Mouse (Mus musculus) gonadal fat pad, adult 2 months (tissue): ENCODE data around the gene Mindy4b-ps. TPM values are rescaled to one million over a fixed set of nuclear protein-coding genes. Genes with fewer than 3 reads are reported as not detected.

Experiments
- DNase-seq: peaks from one replicate; pipeline ENCODE4 v3.0.0-alpha.2; 2012; ENCODE audit warnings: low read depth
- polyA plus RNA-seq: library from polyadenylated mRNA; depleted of rRNA; stranded (reverse); fragments of >200 nt; gene quantifications from 2 replicates; pipeline ENCODE4 v1.2.3, GENCODE M21; 2012; rRNA removed

Gene Mindy4b-ps
- polyA plus RNA-seq, 1 experiment = not detected

DNA sequence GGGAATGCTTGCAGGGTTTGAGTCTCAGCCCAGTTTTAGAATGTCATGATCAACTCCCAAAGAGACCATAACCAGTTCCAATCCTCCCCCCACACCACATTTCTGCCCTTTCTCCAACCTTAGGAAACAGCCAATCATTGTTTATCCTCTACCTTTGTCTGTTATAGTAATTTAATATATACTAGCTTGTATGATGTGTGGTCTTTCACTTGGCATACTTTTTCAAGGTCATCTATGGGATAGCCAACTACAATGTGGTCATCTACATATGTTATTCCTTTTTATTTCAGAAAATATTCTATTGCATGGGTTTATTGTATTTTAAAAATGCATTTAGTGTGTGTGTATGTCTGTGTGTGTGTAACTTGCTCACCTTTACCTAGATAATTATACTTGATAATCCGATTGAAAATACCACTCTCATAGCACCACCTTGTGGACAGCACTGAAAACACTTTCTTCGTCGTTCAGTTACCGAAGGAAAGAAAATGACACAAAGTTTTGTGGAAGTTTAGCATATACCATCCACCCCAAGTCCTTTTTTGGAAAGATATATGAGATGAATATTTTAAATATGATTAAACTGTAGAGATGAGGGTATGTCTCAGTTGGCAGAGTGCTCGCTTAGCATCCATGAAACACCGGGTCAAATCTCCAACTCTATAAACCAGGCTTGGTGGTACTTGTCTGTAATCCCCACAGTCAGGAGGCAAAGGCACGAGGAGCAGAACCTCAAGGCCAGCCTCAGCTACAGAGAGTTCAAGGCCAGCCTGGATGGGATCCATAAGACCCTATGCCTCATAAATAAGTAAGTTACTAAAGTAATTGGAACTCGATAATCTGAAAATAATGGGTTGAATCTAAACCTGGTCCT is 37.7 kb downstream of the Mindy4b-ps start:
- DNase-seq = no peak

DNA sequence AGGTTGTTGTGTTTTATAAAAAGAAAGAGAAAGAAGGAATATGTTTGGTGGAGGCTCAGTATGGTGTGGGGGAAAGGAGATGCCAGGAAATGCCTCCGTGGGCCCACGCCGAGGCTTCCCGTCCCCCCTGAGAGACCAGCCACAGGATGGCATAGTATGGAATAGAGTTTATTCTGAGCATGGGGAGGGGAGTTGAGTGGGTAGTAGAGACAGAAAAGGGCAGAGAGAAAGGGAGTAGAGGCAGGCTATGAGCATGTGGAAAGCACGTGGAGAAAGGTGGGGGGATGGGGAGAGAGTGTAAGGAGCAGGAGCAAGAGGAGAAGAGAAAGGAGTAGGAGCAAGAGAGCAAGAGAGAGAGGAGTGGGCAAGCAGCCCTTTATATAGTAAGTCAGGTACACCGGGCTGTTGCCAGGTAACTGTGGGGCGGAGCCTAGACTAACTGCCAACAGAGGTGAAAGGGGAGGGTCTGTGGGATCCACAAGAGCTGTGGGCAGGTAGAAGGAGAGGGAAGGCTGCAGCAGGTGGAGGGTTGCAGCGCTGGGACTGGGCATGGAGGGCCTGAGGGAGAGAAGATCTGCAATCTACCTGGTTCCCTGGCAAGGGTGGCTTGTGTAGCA is 38.4 kb downstream of the Mindy4b-ps start:
- no peak for DNase-seq

DNA sequence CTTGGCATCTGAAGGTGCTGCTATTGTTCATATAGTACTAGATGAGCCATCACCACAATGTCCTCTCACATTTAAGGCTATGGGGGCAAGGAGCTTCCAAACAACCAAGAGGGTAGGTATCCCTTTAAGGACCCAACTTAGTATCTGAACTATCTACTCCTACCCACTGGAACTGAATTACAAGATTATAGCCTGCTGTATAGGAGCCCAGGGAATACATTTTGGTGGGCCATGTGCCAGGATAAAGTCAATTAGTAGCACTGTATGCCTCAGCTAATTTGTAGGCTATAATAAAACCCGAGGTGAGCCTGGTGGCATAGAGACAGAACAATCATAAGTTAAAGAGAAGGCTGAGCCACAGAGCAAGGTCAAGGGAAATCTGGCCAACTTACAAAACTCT is 65.7 kb downstream of the Mindy4b-ps start:
- no peak for DNase-seq

DNA sequence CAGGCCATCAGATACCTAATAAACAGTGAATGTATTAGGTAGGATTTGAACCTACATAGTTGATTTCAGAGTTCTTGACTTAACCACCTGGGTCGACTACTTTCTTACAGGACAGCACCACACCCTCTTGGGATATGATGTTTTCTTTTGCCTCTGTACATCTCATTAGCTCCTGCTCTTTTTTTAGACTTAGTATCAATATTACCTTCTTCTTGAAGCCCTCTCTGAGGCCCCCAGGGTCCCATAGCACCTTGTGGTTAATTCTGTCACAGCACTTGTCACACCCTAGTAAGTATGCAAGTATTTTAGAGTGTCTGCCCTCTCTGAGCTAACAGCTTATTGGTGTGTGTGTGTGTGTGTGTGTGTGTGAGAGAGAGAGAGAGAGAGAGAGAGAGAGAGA is 66.3 kb downstream of the Mindy4b-ps start:
- DNase-seq = no peak

DNA sequence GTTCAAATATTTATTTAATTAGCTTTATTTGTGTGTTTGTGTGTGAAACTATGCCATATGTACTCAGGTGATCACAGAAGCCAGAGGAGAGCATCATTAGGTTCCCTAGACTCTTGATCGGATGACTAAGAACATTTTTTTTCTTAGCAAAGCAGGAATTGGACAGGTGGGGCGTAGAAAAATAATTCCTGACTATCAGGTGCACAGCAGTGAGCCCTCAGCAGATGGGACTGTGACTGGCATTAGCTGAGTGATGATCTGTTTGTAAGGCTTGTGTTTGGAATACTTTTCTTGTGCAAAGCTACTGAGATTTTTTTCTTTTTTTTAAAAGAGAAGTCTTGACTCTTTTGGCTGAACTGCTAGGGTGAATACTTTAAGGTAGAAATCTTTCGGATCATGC is 67.8 kb downstream of the Mindy4b-ps start:
- DNase-seq = no peak

DNA sequence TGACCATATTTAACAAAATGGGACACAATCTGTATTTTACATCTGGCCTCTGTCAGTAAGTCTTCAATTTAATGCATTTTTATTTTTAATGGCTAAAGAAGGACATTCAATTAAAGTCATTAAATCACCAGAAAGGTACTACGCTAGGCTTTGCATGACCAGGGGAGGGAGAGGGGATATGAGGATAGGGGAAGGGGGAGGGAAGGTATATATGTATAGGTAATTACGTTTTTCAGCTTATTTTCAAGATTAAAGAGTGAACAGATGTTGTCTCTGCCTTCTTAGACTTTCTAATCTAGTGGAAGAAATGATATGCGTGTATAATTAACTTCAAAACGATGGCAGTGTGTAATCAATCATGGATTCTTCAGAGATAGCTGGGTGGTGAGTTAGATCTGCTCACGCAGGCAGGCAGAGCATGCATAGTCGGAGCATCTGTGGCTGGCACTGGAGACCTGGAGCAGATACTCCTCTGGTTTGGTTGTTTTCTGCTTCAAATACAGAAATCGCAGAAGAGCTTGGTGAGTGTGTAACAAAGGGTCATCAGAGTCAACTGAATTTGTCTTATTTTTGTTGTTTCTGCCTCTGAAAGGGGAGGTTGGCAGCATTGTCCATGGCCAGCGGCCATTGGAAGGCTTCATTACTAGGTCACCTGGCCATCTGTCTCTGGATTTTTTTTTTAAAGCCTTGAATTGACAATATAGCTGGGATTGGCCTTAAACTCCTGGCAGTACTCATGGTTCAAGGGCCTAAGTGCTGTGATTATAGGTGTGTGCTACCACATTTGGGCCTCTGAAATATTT is 70.1 kb downstream of the Mindy4b-ps start:
- no peak for DNase-seq

DNA sequence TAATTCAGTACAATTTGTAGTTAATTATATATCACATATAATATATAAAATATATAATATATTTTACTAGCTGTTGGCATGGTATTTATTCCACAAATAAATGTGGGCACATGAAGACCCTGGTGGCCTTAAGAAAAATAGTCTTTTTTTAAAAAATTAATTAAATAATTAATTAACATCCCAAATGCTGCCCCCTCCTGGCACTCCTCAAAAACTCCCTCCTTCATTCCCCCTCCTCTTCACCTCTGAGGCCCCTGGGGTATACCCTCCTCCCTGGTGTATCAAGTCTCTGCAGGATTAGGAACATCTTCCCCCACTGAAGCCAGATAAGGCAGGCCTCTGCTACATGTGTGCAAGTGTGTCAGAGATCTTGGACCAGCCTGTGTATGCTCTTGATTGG is 73.4 kb downstream of the Mindy4b-ps start:
- no peak for DNase-seq

DNA sequence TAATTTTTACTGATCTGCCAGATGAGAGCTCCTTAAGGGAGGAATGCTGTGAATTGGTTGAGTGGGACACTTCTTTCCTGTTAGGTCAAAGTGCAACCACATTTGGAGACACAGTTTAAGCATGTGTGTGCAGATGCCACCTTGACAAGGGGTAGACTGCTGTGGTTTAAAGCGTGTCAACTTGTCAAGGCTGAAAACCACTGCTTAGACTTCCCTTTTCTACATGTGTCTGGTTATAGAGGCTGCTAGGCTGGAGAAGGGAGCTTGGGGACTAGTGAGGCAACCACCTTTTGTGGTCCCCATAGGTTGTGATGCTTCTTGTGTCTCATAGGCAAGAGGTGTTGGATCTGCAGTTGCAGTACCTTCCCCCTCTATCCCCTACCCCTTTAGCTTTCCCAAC is 74.2 kb downstream of the Mindy4b-ps start:
- DNase-seq = no peak

DNA sequence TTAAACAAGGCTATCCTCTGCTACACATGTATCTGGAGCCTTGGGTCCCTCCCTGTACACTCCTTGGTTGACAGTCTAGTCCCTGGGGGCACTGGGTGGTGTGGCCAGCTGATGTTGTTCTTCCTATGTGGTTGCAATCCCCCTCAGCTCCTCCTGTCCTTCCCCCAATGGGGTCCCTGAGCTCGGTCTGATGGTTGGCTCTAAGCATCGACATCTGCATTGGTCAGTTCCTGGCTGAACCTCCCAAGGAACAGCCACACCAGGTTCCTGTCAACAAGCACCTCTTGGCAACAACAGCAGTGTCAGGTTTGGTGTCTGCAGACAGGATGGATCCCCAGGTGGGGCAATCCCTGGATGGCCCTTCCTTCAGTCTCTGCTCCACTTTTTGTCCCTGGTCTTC is 82.6 kb downstream of the Mindy4b-ps start:
- no peak for DNase-seq

Other genes with a start within 250 kb of the Mindy4b-ps start
- 50.6 and 50.7 TPM in 2 replicates for gene Selenot, start 245.7 kb downstream of the Mindy4b-ps start, polyA plus RNA-seq
- 0.92 and 0.93 TPM in 2 replicates for gene Erich6, start 185.1 kb downstream of the Mindy4b-ps start, polyA plus RNA-seq
- 11.3 and 14.0 TPM in 2 replicates for gene Siah2, start 129.9 kb downstream of the Mindy4b-ps start, polyA plus RNA-seq
- 0.08 TPM in 1 of 2 replicates, not detected in the other for gene Clrn1, start 63.0 kb upstream of the Mindy4b-ps start, polyA plus RNA-seq
- 2.8 and 3.9 TPM in 2 replicates for gene Med12l, start 183.5 kb upstream of the Mindy4b-ps start, polyA plus RNA-seq